Mouse (Mus musculus) cerebellum, postnatal 10 days (tissue): ENCODE data around the gene Mageh1.
"Not testable (repeated sequence)": the region's sequence is repeated elsewhere in the genome, so short reads cannot be mapped to it uniquely, and the experiment has no call there.

ENCODE experiments used
- DNase-seq, 2 experiments: peaks; one replicate each; pipeline ENCODE4 v3.0.0; 2021; ENCODE audit warnings: mixed read lengths in 2 of 2

Gene Mageh1

DNA sequence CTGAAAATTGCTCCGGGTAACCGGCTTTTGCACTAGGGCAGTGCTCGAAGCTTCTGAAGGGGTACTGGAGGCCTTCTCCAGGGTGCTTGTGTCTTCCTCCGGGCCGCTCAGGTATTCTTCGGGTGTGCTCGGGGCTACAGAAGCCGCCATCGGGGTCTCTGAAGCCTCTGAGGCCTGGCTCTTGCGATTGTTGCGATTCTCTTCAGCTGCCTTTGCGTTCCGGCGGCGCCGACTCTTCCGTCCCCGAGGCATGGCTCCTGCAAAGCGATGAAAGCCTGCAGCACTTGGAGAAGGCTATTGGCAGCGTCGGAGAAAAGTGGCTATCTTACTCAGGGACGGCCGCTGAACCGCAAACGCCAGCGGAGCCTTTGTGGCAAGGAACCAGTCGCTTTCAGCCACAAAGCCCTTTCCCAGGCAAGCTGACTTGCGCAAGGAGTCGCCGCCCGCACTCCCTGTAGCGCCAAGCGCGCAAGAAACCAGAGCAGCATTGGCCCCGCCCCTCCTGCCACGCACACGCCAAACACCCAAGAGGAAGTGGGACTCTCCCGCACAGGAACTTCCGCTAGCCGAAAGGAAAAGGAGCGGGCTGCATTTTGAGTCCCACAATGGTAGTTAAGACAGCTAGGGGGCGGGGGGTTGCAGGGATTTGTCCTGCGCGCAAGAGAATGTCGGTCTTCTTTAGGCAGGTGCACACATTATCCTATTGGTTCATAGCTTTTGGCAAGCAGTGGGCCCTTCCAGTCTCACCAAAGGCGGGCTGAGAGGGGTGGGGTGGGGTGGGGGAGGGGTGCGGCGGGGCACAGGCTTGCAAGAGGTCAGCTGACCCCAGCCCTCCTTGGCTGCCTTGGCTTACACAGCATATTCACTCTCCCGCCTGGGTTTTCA is at the start of gene Mageh1:
TSS of gene Mageh1 (minus strand) at position 489 of the 885 bp plus-strand sequence.
- DNase-seq, result peak; percentile 89 to 94

- DNase-seq, result not testable (repeated sequence)
These were observed 783 bp upstream of the Mageh1 start for GRCm38 (mm10) chrX:153037972-153038744.

- not testable (repeated sequence) for DNase-seq
These were observed 5.8 kb downstream of the Mageh1 start for GRCm38 (mm10) chrX:153031547-153031946.

GRCm38 (mm10) chrX:153025709-153026108 is 11.7 kb downstream of the Mageh1 start:
- DNase-seq, result not testable (repeated sequence)

- DNase-seq, result not testable (repeated sequence)
These were observed 12.1 kb downstream of the Mageh1 start for GRCm38 (mm10) chrX:153025255-153025654.

DNA sequence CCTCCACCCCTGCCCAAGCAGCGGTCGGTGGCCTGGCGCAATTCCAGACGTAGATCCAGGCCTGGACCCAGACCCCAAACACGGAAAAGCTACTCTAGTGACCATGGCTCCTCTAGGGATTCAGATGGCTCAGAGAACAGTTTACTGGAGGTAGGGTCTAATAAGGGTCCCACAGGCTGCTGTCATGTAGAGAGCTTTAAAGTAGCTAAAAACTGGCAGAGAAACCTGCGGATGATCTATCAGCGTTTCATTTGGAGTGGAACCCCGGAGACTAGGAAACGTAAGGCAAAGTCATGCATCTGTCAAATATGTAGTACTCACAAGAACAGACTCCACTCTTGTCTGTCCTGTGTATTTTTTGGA is 29.7 kb downstream of the Mageh1 start:
- no peak for DNase-seq

DNA sequence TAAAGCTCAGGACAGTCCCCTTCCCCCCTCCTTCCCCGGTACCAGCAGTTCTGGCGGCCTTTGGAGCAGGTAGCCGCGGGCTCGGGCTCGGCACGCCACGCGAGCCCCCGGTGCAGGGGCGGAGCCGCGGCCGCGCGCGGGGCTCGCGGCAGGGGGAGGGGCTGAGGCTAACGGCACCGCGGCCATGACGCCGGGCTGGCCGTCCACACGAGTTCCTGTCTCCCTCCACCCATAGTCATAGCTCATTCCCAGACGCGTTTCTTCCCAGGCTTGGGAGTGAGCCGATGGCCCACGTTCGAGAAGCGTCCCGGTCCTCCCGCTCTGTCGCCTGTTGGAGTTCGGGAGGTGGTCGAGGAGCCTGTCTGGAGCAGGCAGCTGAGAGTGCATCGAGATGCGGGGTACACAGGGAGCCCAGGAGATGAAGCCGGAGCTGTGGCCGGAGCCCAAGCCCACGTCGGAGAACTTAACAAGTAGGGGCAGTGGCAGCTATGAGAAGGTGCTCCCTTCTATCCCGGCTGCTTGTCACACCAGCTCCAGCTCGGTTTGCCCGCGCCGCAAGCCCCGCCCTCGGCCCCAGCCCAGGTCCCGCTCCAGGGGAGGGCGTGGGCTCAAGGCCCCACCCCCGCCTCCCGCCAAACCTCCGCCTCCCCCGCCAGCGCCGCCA is 30.2 kb downstream of the Mageh1 start:
- DNase-seq, result peak; percentile 78 to 81

DNA sequence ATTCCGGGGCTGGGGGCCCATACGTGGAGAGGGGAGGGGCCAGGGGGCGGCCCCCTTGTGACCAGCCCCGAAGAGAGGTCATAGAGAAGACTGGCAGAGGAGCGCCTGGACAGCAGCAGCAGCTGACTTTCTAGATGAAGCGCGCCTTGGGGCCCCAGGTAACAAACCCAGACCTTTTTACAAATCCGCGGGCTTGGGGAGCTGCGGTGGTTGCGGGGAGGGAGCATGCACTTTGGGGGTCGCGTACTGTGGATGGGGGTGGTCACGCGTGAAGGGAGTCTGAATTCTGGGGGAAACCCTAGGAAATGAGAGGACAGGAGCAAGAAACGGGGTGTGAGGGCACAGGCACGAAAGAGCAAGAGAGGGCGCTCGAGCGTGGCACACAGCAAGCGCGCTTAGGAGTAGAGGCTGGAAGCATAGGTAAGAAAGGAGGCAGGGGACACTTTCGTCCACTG is 31.0 kb downstream of the Mageh1 start, which contains the start of gene Usp51:
TSS of gene Usp51 (plus strand) at position 83 of the 455 bp plus-strand sequence.
- peak; percentile 73 to 74 for DNase-seq

DNA sequence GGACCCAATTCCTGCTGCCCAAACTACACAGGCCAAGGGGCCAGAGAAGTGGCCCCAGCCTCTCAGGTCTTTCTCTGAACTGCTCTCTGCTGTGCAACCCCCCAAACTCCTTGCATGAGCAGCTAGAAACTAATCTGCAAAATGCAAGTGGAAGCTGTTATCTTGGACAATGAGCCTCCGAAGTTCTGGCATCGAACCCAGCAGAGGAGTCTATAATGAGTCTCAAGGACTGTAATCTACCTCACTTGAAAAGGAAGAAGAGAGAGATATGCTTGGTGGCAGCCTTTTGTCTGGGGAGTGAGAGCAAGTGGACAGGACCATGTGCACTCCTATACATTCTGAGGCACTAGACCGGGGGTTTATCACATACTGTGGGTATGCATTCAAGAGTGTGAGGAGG is 41.3 kb downstream of the Mageh1 start:
- not testable (repeated sequence) for DNase-seq

- not testable (repeated sequence) for DNase-seq
These were observed 47.5 kb downstream of the Mageh1 start for GRCm38 (mm10) chrX:152989852-152990251.
